Mouse (Mus musculus) left cerebral cortex, adult 8-10 months (tissue): Measurements from ENCODE around the gene Ddx31. TPM values are rescaled to one million over a fixed set of nuclear protein-coding genes. Genes with fewer than 3 reads are reported as not detected.

Experiments used
- total RNA-seq, 4 experiments: library from RNA; stranded (reverse); gene quantifications; 2 replicates each; pipeline ENCODE4 v1.2.4; 2022

Gene Ddx31
- total RNA-seq, 4 experiments from 2014 or later, result 7.6 to 9.7 (median 8.7) TPM

Other genes starting within 250 kb of the Ddx31 start
- not detected for gene Gfi1b, start 218.4 kb upstream of the Ddx31 start, total RNA-seq
- 10 to 100 TPM; 54.1 to 61.6 (median 57.4) TPM for gene Tsc1, start 199.2 kb upstream of the Ddx31 start, total RNA-seq
- gene Spaca9, start 140.7 kb upstream of the Ddx31 start, total RNA-seq, result 1 to 10 TPM in 2 of 4 experiments, under 1 TPM in 2; 0.55 to 2.1 (median 1.1) TPM
- gene Ak8, start 140.2 kb upstream of the Ddx31 start, total RNA-seq, result 1 to 10 TPM; 1.7 to 2.6 (median 2.4) TPM
- 10 to 100 TPM; 32.2 to 36.3 (median 34.0) TPM for gene Gtf3c4, start within 50 bp of the Ddx31 start, total RNA-seq
- under 1 TPM in 2 of 4 experiments, not detected in 2; 0.14 to 0.55 TPM for gene Barhl1, start 76.3 kb downstream of the Ddx31 start, total RNA-seq
- gene Cfap77, start 214.7 kb downstream of the Ddx31 start, total RNA-seq, result 1 to 10 TPM in 1 of 4 experiments, under 1 TPM in 3; 0.25 to 1.1 (median 0.48) TPM
- gene Ttf1, start 219.9 kb downstream of the Ddx31 start, total RNA-seq, result 10 to 100 TPM in 2 of 4 experiments, 1 to 10 TPM in 2; 9.6 to 13.4 (median 10.2) TPM